Mouse (Mus musculus) Patski (cell line): ENCODE data around the gene Pias1. TPM values are rescaled to one million over a fixed set of nuclear protein-coding genes. Genes with fewer than 3 reads are reported as not detected.
A peak's percentile ranks its signal among the peaks of the same experiment; 100 is the strongest.

Source experiments
- ATAC-seq: fragments of 100-300 bp; one replicate; pipeline ENCODE4 v1.8.0; 2021
- CTCF ChIA-PET: fragments of 350-600 bp; sonication (Branson Sonifier 250); formaldehyde crosslinking; loops from one replicate; lab custom pipeline; 2022; ENCODE audit warnings: inconsistent platforms; lab: Charles Lee
- POLR2A ChIA-PET: fragments of 350-600 bp; sonication (Branson Sonifier 250); formaldehyde crosslinking; loops from one replicate; lab custom pipeline; 2022; ENCODE audit warnings: antibody characterized with exemption, inconsistent platforms; lab: Charles Lee
- DNase-seq: peaks from one replicate; pipeline ENCODE4 v3.0.0-alpha.2; 2011; ENCODE audit warnings: low read depth, low spot score
- H3K27me3 ChIP-seq: fragments of 371-371 bp; one replicate; pipeline ENCODE4 v1.5.1; 2021
- CTCF ChIP-seq: fragments of 100-300 bp; IDR thresholded peaks from one replicate; pipeline ENCODE4 v1.5.1; 2021
- in situ Hi-C: fragments of 300-500 bp; cut with MboI; formaldehyde crosslinking; loops from 3 replicates; pipeline ENCODE4 v1.11.1; 2018; ENCODE audit warnings: low pct_unique_long_range_greater_than_20kb, mixed read lengths
- polyA plus RNA-seq: library from polyadenylated mRNA; unstranded; gene quantifications from one replicate; pipeline ENCODE4 v1.2.3, GENCODE M21; 2021

Gene Pias1
- polyA plus RNA-seq: 25.7 TPM

GRCm38 (mm10) chr9:62987824-62988223, at the start of gene Pias1:
Gene Pias1, minus strand, starts transcription at chr9:62987924.
- ATAC-seq (no peak), DNase-seq (no peak)
- in situ Hi-C loops: no loop called here
- TF ChIP-seq CTCF: no peak
- POLR2A ChIA-PET: no interaction called here
- no peaks in the 10 kb centered on the region for H3K27me3 ChIP-seq
- CTCF ChIA-PET: no interaction called here

GRCm38 (mm10) chr9:63035431-63035830, 47.7 kb upstream of the Pias1 start:
- no peak for TF ChIP-seq CTCF
- CTCF ChIA-PET: no interaction called here
- no peak for DNase-seq
- POLR2A ChIA-PET: no interaction called here
- in situ Hi-C loops: no loop called here
- ATAC-seq: no peak
- no peaks in the 10 kb centered on the region for H3K27me3 ChIP-seq

- in situ Hi-C loops: loop anchor here (5.0 kb wide), 1 partner anchor 81 kb away; no protein-coding TSS in a partner anchor
Observed at GRCm38 (mm10) chr9:63031011-63031782, 43.5 kb upstream of the Pias1 start.

GRCm38 (mm10) chr9:63022486-63022885, 34.8 kb upstream of the Pias1 start:
- TF ChIP-seq CTCF: no peak
- POLR2A ChIA-PET: no interaction called here

More at GRCm38 (mm10) chr9:63031011-63031782, 43.5 kb upstream of the Pias1 start:
- no peaks in the 10 kb centered on the region for H3K27me3 ChIP-seq
- peak; percentile 42 for ATAC-seq
- POLR2A ChIA-PET: interaction anchor here (0.8 kb wide), 1 partner anchor 17 kb away, joined by 4 read pairs; no protein-coding TSS in a partner anchor
- CTCF ChIA-PET: interaction anchor here (1.1 to 2.5 kb wide), 5 partner anchors 11 to 93 kb away, joined by 3 to 7 read pairs (median 5); no protein-coding TSS in a partner anchor
- no peak for TF ChIP-seq CTCF
- peak; percentile 73 for DNase-seq

GRCm38 (mm10) chr9:63007371-63007770, 19.6 kb upstream of the Pias1 start:
- ATAC-seq: no peak
- in situ Hi-C loops: no loop called here
- ChIA-PET POLR2A (no interaction called here), CTCF (no interaction called here)
- DNase-seq: no peak
- no peak for TF ChIP-seq CTCF
- no peaks in the 10 kb centered on the region for H3K27me3 ChIP-seq

More at GRCm38 (mm10) chr9:63022486-63022885, 34.8 kb upstream of the Pias1 start:
- CTCF ChIA-PET: interaction anchor here (0.8 kb wide), 1 partner anchor 18 kb away, joined by 3 read pairs; no protein-coding TSS in a partner anchor
- DNase-seq: no peak
- in situ Hi-C loops: no loop called here
- no peak for ATAC-seq
- no peaks in the 10 kb centered on the region for H3K27me3 ChIP-seq

- in situ Hi-C loops: no loop called here
- H3K27me3 ChIP-seq: no peaks in the 10 kb centered on the region
- DNase-seq (no peak), ATAC-seq (no peak)
- ChIA-PET POLR2A (no interaction called here), CTCF (interaction anchor here (2.2 kb wide), 1 partner anchor 9 kb away, joined by 8 read pairs; no protein-coding TSS in a partner anchor)
- TF ChIP-seq CTCF: no peak
Observed at GRCm38 (mm10) chr9:63006081-63006820, 18.5 kb upstream of the Pias1 start.

- ChIA-PET POLR2A (no interaction called here), CTCF (no interaction called here)
- H3K27me3 ChIP-seq: no peaks in the 10 kb centered on the region
- ATAC-seq (no peak), DNase-seq (no peak)
- in situ Hi-C loops: no loop called here
- TF ChIP-seq CTCF: no peak
Observed at GRCm38 (mm10) chr9:62998561-62998960, 10.8 kb upstream of the Pias1 start.

- no peak for TF ChIP-seq CTCF
- POLR2A ChIA-PET: no interaction called here
Observed at GRCm38 (mm10) chr9:62997626-62998025, 9.9 kb upstream of the Pias1 start.

GRCm38 (mm10) chr9:62995186-62995585, 7.5 kb upstream of the Pias1 start:
- no peak for DNase-seq
- TF ChIP-seq CTCF: no peak
- in situ Hi-C loops: no loop called here
- POLR2A ChIA-PET: interaction anchor here (1.0 kb wide), 1 partner anchor 9 kb away, joined by 3 read pairs; no protein-coding TSS in a partner anchor
- ATAC-seq: no peak
- CTCF ChIA-PET: interaction anchor here (0.9 to 3.1 kb wide), 2 partner anchors 9 to 85 kb away, joined by 3 to 9 read pairs; no protein-coding TSS in a partner anchor
- no peaks in the 10 kb centered on the region for H3K27me3 ChIP-seq

More at GRCm38 (mm10) chr9:62997626-62998025, 9.9 kb upstream of the Pias1 start:
- H3K27me3 ChIP-seq: no peaks in the 10 kb centered on the region
- in situ Hi-C loops: no loop called here
- ATAC-seq: no peak
- CTCF ChIA-PET: interaction anchor here (1.6 kb wide), 1 partner anchor 12 kb away, joined by 3 read pairs; no protein-coding TSS in a partner anchor
- no peak for DNase-seq

- DNase-seq: no peak
- no peak for ATAC-seq
- CTCF ChIA-PET: no interaction called here
- H3K27me3 ChIP-seq: no peaks in the 10 kb centered on the region
- in situ Hi-C loops: no loop called here
- POLR2A ChIA-PET: no interaction called here
- TF ChIP-seq CTCF: no peak
Observed at GRCm38 (mm10) chr9:62990134-62990533, 2.4 kb upstream of the Pias1 start.
